Mouse (Mus musculus) midbrain, embryonic 12.5 days (tissue): ENCODE data around the gene Gm11172. TPM values are rescaled to one million over a fixed set of nuclear protein-coding genes. Genes with fewer than 3 reads are reported as not detected.

Experiments used
- ATAC-seq: fragments of 200-750 bp; cut with Nextera tagmentation; 2 replicates; pipeline ENCODE4 v1.8.0; 2017; ENCODE audit warnings: low read depth, moderate TSS enrichment, moderate library complexity; ENCODE audit not compliant: low FRiP score
- H3K27ac ChIP-seq: fragments of 300-500 bp; sonication (generic); replicated peaks from 2 replicates; pipeline ENCODE4 v1.5.1; 2016; ENCODE audit warnings: mild to moderate bottlenecking
- H3K27me3 ChIP-seq: fragments of 300-500 bp; sonication (generic); 2 replicates; pipeline ENCODE4 v1.6.1; 2016; ENCODE audit warnings: mild to moderate bottlenecking
- H3K36me3 ChIP-seq: fragments of 300-500 bp; sonication (generic); 2 replicates; pipeline ENCODE4 v1.6.1; 2016
- H3K4me1 ChIP-seq: fragments of 300-500 bp; sonication (generic); 2 replicates; pipeline ENCODE4 v1.6.1; 2016
- H3K4me2 ChIP-seq: fragments of 300-500 bp; sonication (generic); replicated peaks from 2 replicates; pipeline ENCODE4 v1.6.1; 2016; ENCODE audit warnings: mild to moderate bottlenecking, moderate library complexity
- H3K4me3 ChIP-seq: fragments of 300-500 bp; sonication (generic); 2 replicates; pipeline ENCODE4 v1.5.1; 2016; ENCODE audit warnings: mild to moderate bottlenecking
- H3K9ac ChIP-seq: fragments of 300-500 bp; sonication (generic); replicated peaks from 2 replicates; pipeline ENCODE4 v1.6.1; 2016; ENCODE audit warnings: mild to moderate bottlenecking, moderate library complexity
- H3K9me3 ChIP-seq: fragments of 300-500 bp; sonication (generic); 2 replicates; pipeline ENCODE4 v1.6.1; 2016; ENCODE audit warnings: mild to moderate bottlenecking
- WGBS: fragments of 180-500 bp; shearing (Covaris S2); methylation state at CpG from one replicate; pipeline ENCODE4 v1.1.7; 2016; 5-methylcytosine and 5-hydroxymethylcytosine counted together
- polyA plus RNA-seq: library from polyadenylated mRNA; unstranded; fragments of >200 nt; fragmentation: Nextera tagmentation; extraction: Ambion mirVana; gene quantifications from 2 replicates; pipeline ENCODE4 v1.2.1, GENCODE M21; 2016

Gene Gm11172
- polyA plus RNA-seq, 1 experiment from 2014 or later, result not detected

DNA sequence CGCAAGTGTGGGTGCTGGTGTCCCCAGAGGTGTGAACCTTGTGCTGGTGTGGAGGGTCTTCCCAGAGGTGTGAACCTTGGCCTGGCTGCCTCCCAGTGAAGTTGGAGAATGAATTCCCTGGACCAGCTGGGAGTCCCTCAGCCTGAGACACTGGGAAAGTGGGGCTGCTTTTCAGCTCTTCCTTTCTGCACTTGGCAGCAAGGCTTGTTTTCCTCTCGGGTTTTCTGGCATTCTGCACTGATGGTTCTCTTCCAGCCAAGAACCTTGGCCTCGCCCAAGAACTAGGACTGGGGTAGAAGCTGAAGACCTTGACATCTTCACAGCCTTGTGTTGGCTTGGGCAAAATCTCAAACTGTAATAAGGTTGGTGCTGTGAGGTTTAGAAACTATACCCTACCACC is 48.7 kb downstream of the Gm11172 start:
- Histone ChIP-seq H3K4me1 (no peaks in the 10 kb centered on the region), H3K9me3 (no peaks in the 10 kb centered on the region), H3K27ac (no peak overlapping the region), H3K27me3 (no peaks in the 10 kb centered on the region), H3K9ac (no peak overlapping the region), H3K36me3 (no peaks in the 10 kb centered on the region), H3K4me3 (no peak overlapping the region), H3K4me2 (no peak overlapping the region)
- WGBS, result 86% methylated on average over 3 of the region's 3 CpGs
- ATAC-seq, result no peak

Other genes starting within 250 kb of the Gm11172 start
- gene Socs1, start 27.4 kb upstream of the Gm11172 start, polyA plus RNA-seq, result 2.5 and 3.4 TPM in 2 replicates
- gene Tnp2, start 24.3 kb upstream of the Gm11172 start, polyA plus RNA-seq, result not detected in 2 replicates
- gene Prm3, start 22.0 kb upstream of the Gm11172 start, polyA plus RNA-seq, result not detected in 2 replicates
- gene Prm2, start 16.8 kb upstream of the Gm11172 start, polyA plus RNA-seq, result not detected in 2 replicates
- not detected in 2 replicates for gene Prm1, start 7.1 kb upstream of the Gm11172 start, polyA plus RNA-seq
- 2.8 and 3.5 TPM in 2 replicates for gene Rmi2, start 22.1 kb downstream of the Gm11172 start, polyA plus RNA-seq
- 106 and 113 TPM in 2 replicates for gene Snn, start 248.0 kb downstream of the Gm11172 start, polyA plus RNA-seq